Mouse (Mus musculus) gastrocnemius, adult 2 months (tissue): ENCODE data around the gene Nadk2. TPM values are rescaled to one million over a fixed set of nuclear protein-coding genes. Genes with fewer than 3 reads are reported as not detected.

ENCODE experiments used
- DNase-seq: peaks from one replicate; pipeline ENCODE4 v3.0.0; 2022
- H3K27ac ChIP-seq: fragments of 200-600 bp; 2 replicates; pipeline ENCODE4 v1.8.1; 2022; ENCODE audit warnings: mild to moderate bottlenecking
- H3K4me3 ChIP-seq: fragments of 200-600 bp; 2 replicates; pipeline ENCODE4 v1.8.1; 2022; ENCODE audit warnings: mild to moderate bottlenecking, moderate library complexity
- CTCF ChIP-seq: fragments of 200-600 bp; IDR thresholded peaks from 2 replicates; pipeline ENCODE4 v1.8.1; 2022; ENCODE audit warnings: antibody characterized with exemption, mild to moderate bottlenecking, moderate library complexity
- intact Hi-C: fragments of 180-260 bp; cut with DNase I; formaldehyde crosslinking; loops from one replicate; pipeline ENCODE4 v1.15.1; 2025
- total RNA-seq, 2 experiments: library from RNA; stranded (reverse); gene quantifications; 2 replicates each; pipeline ENCODE4 v1.2.3; 2021

Nadk2 gene
- total RNA-seq, 2 experiments from 2014 or later, result 32.2 to 42.6 TPM

DNA sequence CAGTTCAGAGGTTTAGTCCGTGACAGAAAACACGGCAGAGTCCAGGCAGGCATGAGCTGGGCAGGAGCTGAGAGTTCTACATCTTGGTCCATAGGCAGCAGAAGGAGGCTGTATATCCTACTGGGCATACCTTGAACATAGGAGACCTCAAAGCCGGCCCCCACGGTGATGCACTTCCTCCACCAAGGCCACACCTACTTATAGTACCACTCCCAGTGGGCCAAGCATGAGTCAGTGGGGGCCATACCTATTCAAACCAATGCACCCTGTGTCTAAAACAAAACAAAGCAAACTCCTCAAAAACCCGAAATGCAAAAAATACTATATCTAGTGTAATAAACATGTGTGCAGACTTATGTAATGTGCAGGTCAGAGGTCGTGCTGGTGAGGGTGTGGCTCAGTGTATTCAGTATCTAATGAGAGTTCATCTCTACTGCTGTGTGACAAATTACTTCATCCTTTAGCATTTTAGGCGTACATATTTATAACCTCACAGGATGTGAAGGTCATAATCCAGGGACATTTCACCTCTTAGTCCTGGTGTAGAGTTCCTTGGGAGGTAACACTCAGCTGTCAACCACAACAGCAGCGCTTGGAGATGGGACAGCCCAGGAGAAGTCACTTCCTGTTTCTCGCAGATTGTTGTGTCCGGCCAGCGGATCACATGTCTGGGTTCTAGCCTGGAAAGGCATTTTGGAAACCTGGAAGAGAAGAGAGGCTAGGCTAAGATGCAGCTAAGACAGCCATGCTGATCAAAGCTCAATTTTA, 22.7 kb downstream of the Nadk2 start:
- H3K27ac ChIP-seq, result no peak overlapping the region
- no peak for DNase-seq
- intact Hi-C loops, result no loop called here
- TF ChIP-seq CTCF, result no peak
- H3K4me3 ChIP-seq, result no peak overlapping the region

- no peak overlapping the region for H3K27ac ChIP-seq
- intact Hi-C loops, result no loop called here
- H3K4me3 ChIP-seq, result no peak overlapping the region
- no peak for TF ChIP-seq CTCF
- no peak for DNase-seq
Measured at GRCm38 (mm10) chr15:9094366-9094750, 23.3 kb downstream of the Nadk2 start.

GRCm38 (mm10) chr15:9096865-9097264, 25.8 kb downstream of the Nadk2 start:
- no peak for TF ChIP-seq CTCF
- intact Hi-C loops, result no loop called here
- no peak overlapping the region for H3K27ac ChIP-seq
- DNase-seq, result no peak
- no peak overlapping the region for H3K4me3 ChIP-seq

DNA sequence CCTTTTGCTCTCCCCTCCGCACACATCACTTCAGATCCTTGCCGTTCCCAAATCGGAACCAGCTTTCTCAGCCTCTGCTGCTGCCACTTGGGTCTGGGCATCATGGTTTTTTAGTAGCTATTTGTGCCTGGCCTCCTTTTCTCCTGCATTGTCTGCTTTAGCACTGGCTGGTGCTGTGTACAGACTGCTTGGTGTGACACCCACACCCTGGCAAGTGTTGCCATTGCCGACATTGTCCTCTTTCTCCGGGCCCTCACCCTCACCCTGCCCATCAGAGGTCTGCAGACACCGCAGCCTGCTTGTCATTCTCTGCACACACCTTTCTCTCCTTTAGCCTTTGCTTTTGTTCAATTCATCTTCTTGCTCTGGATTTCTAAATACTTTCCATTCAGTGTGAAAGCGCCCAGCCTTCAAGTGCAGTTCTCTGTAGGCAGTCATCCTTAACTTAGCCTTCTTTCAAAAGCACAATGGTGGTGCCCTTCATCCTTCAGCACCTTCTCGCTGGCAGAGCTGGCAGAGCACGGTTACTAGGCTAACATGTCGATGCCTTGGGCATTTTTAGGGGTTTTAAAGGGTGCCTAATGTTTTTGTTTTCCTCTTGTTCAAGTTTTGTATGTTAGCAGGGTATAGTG, 29.5 kb downstream of the Nadk2 start:
- no peak overlapping the region for H3K4me3 ChIP-seq
- no peak overlapping the region for H3K27ac ChIP-seq
- DNase-seq, result no peak
- intact Hi-C loops, result no loop called here
- no peak for TF ChIP-seq CTCF

GRCm38 (mm10) chr15:9106303-9107074, 35.4 kb downstream of the Nadk2 start:
- Histone ChIP-seq H3K27ac (no peak overlapping the region), H3K4me3 (no peak overlapping the region)
- TF ChIP-seq CTCF, result no peak
- DNase-seq, result no peak
- intact Hi-C loops, result no loop called here

- Histone ChIP-seq H3K4me3 (no peak overlapping the region), H3K27ac (no peak overlapping the region)
- DNase-seq, result no peak
- intact Hi-C loops, result no loop called here
- TF ChIP-seq CTCF, result no peak
Measured at GRCm38 (mm10) chr15:9110526-9111347, 39.7 kb downstream of the Nadk2 start.

DNA sequence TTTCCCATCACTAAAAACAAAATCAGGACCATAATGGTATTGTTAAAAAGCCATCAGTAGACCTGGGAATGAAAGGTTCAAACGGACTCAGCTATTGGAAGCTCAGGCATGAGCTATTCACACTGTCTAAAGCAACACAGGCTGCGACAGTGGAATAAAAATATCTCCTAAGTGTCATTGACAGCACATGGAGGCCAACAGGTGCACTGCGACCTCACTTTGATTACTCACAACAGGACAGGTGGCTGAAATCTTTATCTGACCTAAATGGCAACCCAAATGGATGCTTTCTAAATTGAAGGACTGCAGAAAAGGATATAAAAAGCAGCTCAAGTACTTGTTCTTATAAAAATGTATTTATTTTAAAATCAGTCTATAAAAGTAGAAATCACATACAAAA, 40.6 kb downstream of the Nadk2 start:
- intact Hi-C loops, result no loop called here

GRCm38 (mm10) chr15:9113556-9113955, 42.5 kb downstream of the Nadk2 start:
- no peak for TF ChIP-seq CTCF

More for the DNA sequence above, 40.6 kb downstream of the Nadk2 start:
- Histone ChIP-seq H3K27ac (no peak overlapping the region), H3K4me3 (no peak overlapping the region)
- TF ChIP-seq CTCF, result no peak
- DNase-seq, result no peak

DNA sequence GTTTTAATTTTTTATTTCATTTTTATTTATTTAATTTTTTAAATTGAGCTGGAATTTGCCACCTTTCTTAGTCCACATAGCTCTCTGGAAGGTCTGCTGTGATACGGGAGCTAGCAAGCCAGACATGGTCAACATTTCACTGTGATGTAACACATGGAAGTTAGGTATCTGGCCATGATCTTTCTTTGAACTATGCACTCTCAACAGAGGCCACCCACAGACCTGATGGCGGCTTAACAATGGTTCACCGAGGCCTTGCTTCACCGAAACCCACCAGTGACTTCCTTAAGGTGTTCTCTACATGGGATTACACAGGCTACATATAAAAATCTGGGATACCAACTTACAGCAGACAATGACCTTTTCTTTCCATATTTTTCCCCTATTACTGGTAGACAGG, 43.1 kb downstream of the Nadk2 start:
- Histone ChIP-seq H3K4me3 (no peak overlapping the region), H3K27ac (no peak overlapping the region)
- TF ChIP-seq CTCF, result no peak
- intact Hi-C loops, result no loop called here
- DNase-seq, result no peak

More at GRCm38 (mm10) chr15:9113556-9113955, 42.5 kb downstream of the Nadk2 start:
- Histone ChIP-seq H3K4me3 (no peak overlapping the region), H3K27ac (no peak overlapping the region)
- DNase-seq, result no peak
- intact Hi-C loops, result no loop called here

- H3K27ac ChIP-seq, result no peak overlapping the region
- DNase-seq, result no peak
- H3K4me3 ChIP-seq, result no peak overlapping the region
- intact Hi-C loops, result no loop called here
- no peak for TF ChIP-seq CTCF
Measured at GRCm38 (mm10) chr15:9114599-9114998, 43.5 kb downstream of the Nadk2 start.

DNA sequence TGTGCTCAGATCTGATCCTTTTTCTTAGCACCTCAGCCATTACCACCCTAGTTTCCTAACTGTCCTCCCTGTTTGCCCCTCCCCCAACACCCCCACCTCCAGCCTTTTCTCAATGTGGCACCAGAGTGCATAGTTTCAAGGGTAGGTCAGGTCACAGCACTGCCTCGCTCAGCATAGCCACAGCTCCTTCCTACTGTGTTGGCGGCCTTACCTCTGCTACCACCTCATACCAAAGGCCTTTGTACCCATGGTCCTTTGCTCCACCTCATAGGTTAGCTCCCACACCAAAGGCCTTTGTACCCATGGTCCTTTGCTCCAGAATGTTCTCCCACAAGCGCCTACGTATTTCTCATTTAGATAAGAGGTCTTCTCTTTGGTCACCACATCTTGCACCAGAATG, 47.8 kb downstream of the Nadk2 start:
- Histone ChIP-seq H3K27ac (no peak overlapping the region), H3K4me3 (no peak overlapping the region)
- TF ChIP-seq CTCF, result no peak
- intact Hi-C loops, result no loop called here
- DNase-seq, result no peak

GRCm38 (mm10) chr15:9120081-9120480, 49.0 kb downstream of the Nadk2 start:
- peak; percentile 40 for DNase-seq
- Histone ChIP-seq H3K27ac (no peak overlapping the region), H3K4me3 (no peak overlapping the region)
- no peak; the same call in 1 of the 2 replicates for TF ChIP-seq CTCF
- intact Hi-C loops, result loop anchor here (5.0 kb wide), 1 partner anchor 1192 kb away; no protein-coding TSS in a partner anchor
